Comparison of ENCODE assay signal across 13 mouse cellular contexts in the genomic region with DNA sequence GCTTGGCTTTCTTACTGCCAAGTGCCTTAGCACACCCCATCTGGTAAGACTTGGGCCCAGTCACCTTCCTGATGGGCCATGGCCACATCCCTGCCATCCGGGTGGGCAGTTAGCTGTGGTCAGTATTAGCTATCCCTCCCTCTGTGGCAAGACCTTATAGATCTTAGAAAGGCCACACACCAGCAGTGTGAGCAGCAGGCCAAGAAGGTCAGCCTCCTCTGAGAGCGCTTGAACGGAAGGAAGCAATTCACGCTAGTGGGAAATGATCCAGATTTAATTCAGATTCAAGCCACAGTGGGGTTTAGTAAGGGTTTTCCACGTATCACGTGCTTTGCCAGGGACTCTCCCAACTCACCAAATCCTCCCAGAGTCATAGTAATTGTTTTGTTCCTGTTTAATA.
DNase-seq lines count a peak whose midpoint lies in the region; ATAC-seq and TF ChIP-seq lines count a peak whose summit lies in the region.
"Had no signal": no experiment of that assay in that cellular context is flagged by ENCODE, and none has a peak within 500 bp of the region (broad histone marks: within the 10 kb centered on the region; RNA-seq: fewer than 3 reads in every experiment).

No protein-coding gene starts in this region.

- TF ChIP-seq EP300 in lung, postnatal 0 days (IDR thresholded peaks at IDR 0.05), result no peak

- no peak overlapping the region for H3K4me3 ChIP-seq in embryonic facial prominence, embryonic 13.5 days
- no peak overlapping the region for H3K4me3 ChIP-seq in embryonic facial prominence, embryonic 10.5 days
- H3K4me3 ChIP-seq in lung, adult 2 months (replicated peaks; ENCODE audit: extremely low read depth, low read depth, low read length), result no peak overlapping the region
- no peak overlapping the region for H3K4me3 ChIP-seq in lung, postnatal 0 days (ENCODE audit: low read depth, low read length)
- H3K4me3 ChIP-seq in stomach, embryonic 16.5 days (replicated peaks; ENCODE audit: low read length), result no peak overlapping the region
- H3K4me3 ChIP-seq: hindbrain, embryonic 10.5 days had no signal

- no peak for DNase-seq in embryonic facial prominence, embryonic 10.5 days (ENCODE audit: low spot score)
- DNase-seq in lung, adult 2 months, result peak; percentile 20
- no peak for DNase-seq in lung, postnatal 0 days (ENCODE audit: low spot score)
- peak; percentile 65 for DNase-seq in heart, adult 9 months (ENCODE audit: low spot score in 2 of 2)
- no peak for DNase-seq in thymus, postnatal 14 days
- DNase-seq: cerebellum, adult 9-10 months; retina, postnatal 1 day had no signal

- 42% methylated on average over 6 of the region's 6 CpGs for whole genome bisulfite sequencing in embryonic facial prominence, embryonic 13.5 days
- 61% methylated on average over 6 of the region's 6 CpGs for WGBS in embryonic facial prominence, embryonic 10.5 days
- WGBS in lung, adult 2 months, result 47% methylated on average over 6 of the region's 6 CpGs
- WGBS in lung, postnatal 0 days, result 58% methylated on average over 6 of the region's 6 CpGs
- WGBS in stomach, embryonic 16.5 days, result 49% methylated on average over 6 of the region's 6 CpGs

- peaks cover 28% of the 10 kb centered on the region for H3K4me1 ChIP-seq in embryonic facial prominence, embryonic 13.5 days
- peaks cover 4% of the 10 kb centered on the region; the same call in 1 of the 2 replicates for H3K4me1 ChIP-seq in embryonic facial prominence, embryonic 10.5 days
- peaks cover 9% of the 10 kb centered on the region for H3K4me1 ChIP-seq in lung, adult 2 months (ENCODE audit: control insufficient read depth, insufficient read depth, low read length)
- H3K4me1 ChIP-seq in lung, postnatal 0 days (ENCODE audit: insufficient read depth, low read depth, low read length), result no peaks in the 10 kb centered on the region
- peaks cover 30% of the 10 kb centered on the region for H3K4me1 ChIP-seq in stomach, embryonic 16.5 days (ENCODE audit: control insufficient read depth, insufficient read depth, low read length)
- H3K4me1 ChIP-seq: hindbrain, embryonic 10.5 days had no signal

- H3K9me3 ChIP-seq in embryonic facial prominence, embryonic 13.5 days, result no peaks in the 10 kb centered on the region
- H3K9me3 ChIP-seq in embryonic facial prominence, embryonic 10.5 days, result no peaks in the 10 kb centered on the region
- H3K9me3 ChIP-seq in lung, postnatal 0 days (ENCODE audit: low read length), result no peaks in the 10 kb centered on the region
- no peaks in the 10 kb centered on the region for H3K9me3 ChIP-seq in stomach, embryonic 16.5 days (replicated peaks; ENCODE audit: control insufficient read depth, low read length)
- H3K9me3 ChIP-seq: hindbrain, embryonic 10.5 days had no signal

- TF ChIP-seq POLR2A in lung, adult 2 months (IDR thresholded peaks at IDR 0.05; ENCODE audit: borderline replicate concordance, extremely low read depth, low read depth, low read length), result no peak

- H3K9ac ChIP-seq in embryonic facial prominence, embryonic 13.5 days, result no peak overlapping the region
- no peak overlapping the region for H3K9ac ChIP-seq in lung, postnatal 0 days (replicated peaks; ENCODE audit: low read depth)
- no peak overlapping the region for H3K9ac ChIP-seq in stomach, embryonic 16.5 days (ENCODE audit: low read length)
- H3K9ac ChIP-seq: liver, embryonic 14.5 days had no signal

- H3K27me3 ChIP-seq in embryonic facial prominence, embryonic 13.5 days, result no peaks in the 10 kb centered on the region
- H3K27me3 ChIP-seq in embryonic facial prominence, embryonic 10.5 days (replicated peaks; ENCODE audit: low read depth, poor library complexity, severe bottlenecking), result no peaks in the 10 kb centered on the region
- H3K27me3 ChIP-seq in lung, postnatal 0 days (replicated peaks; ENCODE audit: insufficient read depth, low read length), result no peaks in the 10 kb centered on the region
- no peaks in the 10 kb centered on the region for H3K27me3 ChIP-seq in stomach, embryonic 16.5 days (ENCODE audit: control insufficient read depth, insufficient read depth, low read length)

- TF ChIP-seq CTCF in lung, adult 2 months (IDR thresholded peaks at IDR 0.05; ENCODE audit: insufficient read depth, low read length), result no peak
- TF ChIP-seq CTCF in lung, postnatal 0 days (IDR thresholded peaks at IDR 0.05), result no peak

- no peak for ATAC-seq in embryonic facial prominence, embryonic 13.5 days (ENCODE audit: insufficient number of reproducible peaks, insufficient read depth, low FRiP score, low TSS enrichment, low read depth)
- no peak for ATAC-seq in lung, postnatal 0 days
- ATAC-seq in stomach, embryonic 16.5 days (ENCODE audit: insufficient read depth, low FRiP score), result no peak
- no peak for ATAC-seq in CD4-positive, CD25-positive, alpha-beta regulatory T cell, adult 4 months

- peak overlapping the region; percentile 66; the same call in 1 of the 2 replicates for H3K27ac ChIP-seq in embryonic facial prominence, embryonic 13.5 days
- no peak overlapping the region for H3K27ac ChIP-seq in embryonic facial prominence, embryonic 10.5 days (replicated peaks)
- no peak overlapping the region for H3K27ac ChIP-seq in lung, postnatal 0 days (ENCODE audit: low read length)
- H3K27ac ChIP-seq in stomach, embryonic 16.5 days (ENCODE audit: low read length), result peak overlapping the region; percentile 76
- H3K27ac ChIP-seq: hindbrain, embryonic 10.5 days; kidney, postnatal 0 days; liver, embryonic 14.5 days had no signal

- no peaks in the 10 kb centered on the region for H3K36me3 ChIP-seq in embryonic facial prominence, embryonic 13.5 days
- H3K36me3 ChIP-seq in embryonic facial prominence, embryonic 10.5 days (replicated peaks), result no peaks in the 10 kb centered on the region
- no peaks in the 10 kb centered on the region for H3K36me3 ChIP-seq in lung, postnatal 0 days (ENCODE audit: insufficient read depth, low read length)
- no peaks in the 10 kb centered on the region for H3K36me3 ChIP-seq in stomach, embryonic 16.5 days (ENCODE audit: control insufficient read depth, insufficient read depth, low read length)
- H3K36me3 ChIP-seq: hindbrain, embryonic 10.5 days had no signal

- H3K4me2 ChIP-seq in embryonic facial prominence, embryonic 13.5 days, result no peak overlapping the region
- H3K4me2 ChIP-seq in lung, postnatal 0 days (replicated peaks; ENCODE audit: low read depth, low read length), result no peak overlapping the region
- H3K4me2 ChIP-seq in stomach, embryonic 16.5 days (ENCODE audit: low read depth, low read length), result no peak overlapping the region

Comparison
In these comparisons a context has a peak if more than half of its experiments do, and no peak if none do; other contexts are left out.
1. H3K27ac ChIP-seq: peak in embryonic facial prominence, embryonic 13.5 days (single experiment) and stomach, embryonic 16.5 days (single experiment); none in embryonic facial prominence, embryonic 10.5 days (single experiment) and lung, postnatal 0 days (single experiment).
2. DNase-seq: peak in lung, adult 2 months (single experiment) and heart, adult 9 months (2 of 2); none in embryonic facial prominence, embryonic 10.5 days (single experiment), lung, postnatal 0 days (single experiment) and thymus, postnatal 14 days (single experiment).